Mouse (Mus musculus) C2C12 (cell line): Measurements from ENCODE around the gene Elovl6.

Experiments
- CTCF ChIP-seq: IDR thresholded peaks from one replicate; pipeline ENCODE4 v1.5.1; 2011; ENCODE audit not compliant: control insufficient read depth, insufficient read depth, insufficient read length
- MAX ChIP-seq: IDR thresholded peaks from one replicate; pipeline ENCODE4 v1.6.1; 2011; ENCODE audit warnings: mild to moderate bottlenecking, control low read depth
- USF1 ChIP-seq: IDR thresholded peaks from one replicate; pipeline ENCODE4 v1.6.1; 2011; ENCODE audit warnings: low read depth, mild to moderate bottlenecking, control low read depth, moderate library complexity

GRCm38 (mm10) chr3:129548760-129549159 is 16.6 kb downstream of the Elovl6 start:
- TF ChIP-seq CTCF (no peak), USF1 (no peak), MAX (no peak)
